Mouse (Mus musculus) erythroblast, adult 5-6 weeks (primary cell): ENCODE data around the gene Morn3. TPM values are rescaled to one million over a fixed set of nuclear protein-coding genes. Genes with fewer than 3 reads are reported as not detected.

Experiments
- ATAC-seq: replicated peaks from 2 replicates; pipeline ENCODE4 v1.8.0; 2016; ENCODE audit warnings: moderate number of reproducible peaks, mild to moderate bottlenecking, moderate TSS enrichment, inconsistent platforms; ENCODE audit not compliant: poor library complexity, low FRiP score, severe bottlenecking
- total RNA-seq, 2 experiments: library from RNA; stranded (forward) in 1 of 2; stranded (reverse) in 1 of 2; fragments of 150-400 nt in 1 of 2; fragments of 200-764, 138-1000 nt in 1 of 2; gene quantifications; 2 replicates each; pipeline versions ENCODE4 v1.2.3 to v1.2.4; 2015 to 2017; ENCODE audit warnings: low replicate concordance in 2 of 2

Gene Morn3
- total RNA-seq (2015; ENCODE audit: low replicate concordance) = not detected in 2 replicates
- total RNA-seq (2017; ENCODE audit: low replicate concordance) = not detected in 2 replicates

DNA sequence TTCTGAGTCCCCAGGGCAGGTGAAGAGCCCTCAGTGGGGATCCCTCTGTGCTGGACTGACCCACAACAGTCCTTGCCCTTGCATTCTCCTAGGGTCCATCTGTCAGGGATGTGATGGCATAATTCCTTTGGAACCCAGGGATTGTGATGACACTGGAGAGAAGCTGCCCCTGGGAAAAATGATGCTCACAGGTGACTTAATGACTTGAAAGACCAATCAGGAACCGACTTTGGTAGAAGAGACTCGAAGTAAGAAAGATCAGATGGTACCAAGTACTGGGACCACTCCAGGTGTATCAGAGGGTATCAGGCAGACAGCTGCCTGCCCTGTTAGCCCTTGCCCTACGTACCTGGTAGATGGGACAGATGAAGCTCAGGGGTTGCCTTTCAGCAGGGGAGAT lies at the start of gene Morn3:
Gene Morn3 (minus strand): TSS at position 101 of the 400 bp plus-strand sequence.
- ATAC-seq = no peak

DNA sequence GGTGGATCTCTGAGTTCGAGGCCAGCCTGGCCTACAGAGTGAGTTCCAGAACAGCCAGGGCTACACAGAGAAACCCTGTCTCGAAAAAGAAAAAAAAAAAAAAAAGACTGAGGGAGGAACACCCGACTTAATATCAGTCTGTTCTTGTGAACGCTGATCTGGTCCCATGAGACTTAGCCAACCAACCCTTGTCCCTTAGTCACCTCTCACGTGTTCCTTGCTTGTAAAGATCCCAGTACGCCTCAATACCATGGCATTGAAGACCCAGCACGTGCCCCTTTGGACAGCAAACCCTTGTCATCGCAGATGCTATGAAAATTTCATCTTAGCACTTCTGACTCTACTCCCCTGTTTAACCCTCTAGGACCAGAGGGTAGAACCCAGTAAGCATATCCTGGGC lies 49.5 kb upstream of the Morn3 start:
- ATAC-seq = no peak

DNA sequence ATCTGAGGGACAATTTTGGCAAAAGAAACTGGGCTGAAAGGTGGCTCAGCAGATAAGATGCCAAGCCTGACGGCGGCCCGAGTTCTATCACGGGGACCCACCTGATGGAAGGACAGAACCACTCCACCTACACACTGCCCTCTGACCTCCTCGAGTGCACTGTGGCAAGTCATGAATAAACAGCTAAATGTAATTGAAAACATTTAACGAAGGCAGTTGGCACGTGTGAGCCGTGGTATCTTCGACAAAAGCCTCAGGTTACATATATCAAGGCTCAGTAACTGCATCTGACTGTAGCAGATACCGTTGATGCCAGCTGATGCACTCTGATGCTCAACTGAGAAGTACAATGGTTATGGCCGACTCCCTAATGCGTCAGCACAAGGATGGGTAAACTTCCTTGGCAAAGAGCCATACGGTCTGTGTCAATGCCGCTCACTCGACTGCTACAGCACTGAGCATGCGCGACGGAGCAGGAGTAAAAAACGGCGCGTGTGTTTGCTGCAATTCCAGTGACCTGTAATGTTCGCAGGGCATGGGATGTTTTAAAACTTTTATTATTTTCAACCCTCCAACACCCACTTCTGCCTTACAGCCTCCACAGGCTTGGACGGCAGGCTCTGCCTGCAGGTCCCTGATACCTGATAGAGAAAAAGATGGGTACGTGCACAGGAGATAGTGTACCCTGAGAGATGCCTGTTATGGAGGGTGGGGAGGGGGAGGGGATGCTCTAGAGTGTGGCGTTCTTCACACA lies 47.6 kb upstream of the Morn3 start:
- peak; percentile 81 for ATAC-seq

DNA sequence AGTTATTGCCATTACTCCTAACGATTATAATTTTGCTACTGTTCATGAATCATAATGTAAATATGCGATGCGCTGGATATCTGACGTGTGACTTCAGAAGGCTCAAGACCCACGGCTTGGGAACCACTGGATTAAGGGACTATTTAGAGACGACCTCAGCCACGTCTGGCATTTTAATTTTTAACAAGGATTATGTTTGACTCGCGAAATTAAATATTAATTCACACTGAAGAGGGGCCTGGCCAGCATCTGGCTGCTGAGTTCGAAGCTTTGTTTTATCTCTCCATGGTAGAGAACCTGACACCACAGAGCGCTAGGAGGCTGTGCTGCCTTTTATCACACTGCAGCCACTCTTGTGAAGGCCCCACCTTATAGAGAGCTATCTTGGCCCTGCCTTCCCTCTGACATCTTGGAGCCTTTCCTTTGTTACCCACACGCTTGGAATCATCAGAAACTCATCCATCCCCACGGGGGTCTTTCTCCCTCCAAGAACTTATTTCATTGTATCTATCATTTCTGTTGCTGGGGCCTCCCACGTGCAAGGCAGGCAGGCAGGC lies 46.3 kb upstream of the Morn3 start:
- ATAC-seq = peak; percentile 73

DNA sequence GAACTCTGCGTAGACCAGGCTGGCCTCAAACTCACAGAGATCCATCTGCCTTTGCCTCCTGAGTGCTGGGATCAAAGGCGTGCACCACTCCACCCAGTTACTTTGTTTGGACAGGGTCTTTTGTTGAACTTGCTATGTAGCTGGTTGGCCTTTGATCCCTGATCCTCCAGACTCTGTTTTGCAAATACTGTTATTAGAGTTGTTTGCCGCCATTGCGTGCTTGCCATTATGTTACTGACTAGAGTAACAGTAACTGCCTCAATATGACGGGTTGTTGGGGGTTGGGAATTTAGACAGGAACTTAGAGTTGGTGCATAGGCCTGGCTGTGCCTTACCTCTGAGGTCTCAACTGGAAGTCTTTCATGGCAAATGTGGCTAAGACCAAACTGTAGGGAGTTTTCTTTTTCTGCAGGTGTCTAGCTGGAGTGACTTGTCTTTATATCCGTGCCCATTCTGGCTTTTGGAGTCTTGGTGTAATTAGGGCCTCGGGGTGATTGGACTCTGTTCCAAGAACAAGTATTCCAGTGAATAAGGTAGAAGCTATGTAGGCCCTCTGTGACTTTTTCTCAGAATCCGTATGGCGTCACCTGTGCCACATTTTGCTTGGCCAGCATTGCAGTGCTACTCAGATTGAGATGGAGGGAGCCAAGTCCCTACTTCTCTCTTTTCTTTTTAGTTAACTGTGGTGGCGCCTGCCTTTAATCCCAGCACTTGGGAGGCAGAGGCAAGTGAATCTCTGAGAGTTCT lies 43.9 kb upstream of the Morn3 start:
- ATAC-seq = no peak

DNA sequence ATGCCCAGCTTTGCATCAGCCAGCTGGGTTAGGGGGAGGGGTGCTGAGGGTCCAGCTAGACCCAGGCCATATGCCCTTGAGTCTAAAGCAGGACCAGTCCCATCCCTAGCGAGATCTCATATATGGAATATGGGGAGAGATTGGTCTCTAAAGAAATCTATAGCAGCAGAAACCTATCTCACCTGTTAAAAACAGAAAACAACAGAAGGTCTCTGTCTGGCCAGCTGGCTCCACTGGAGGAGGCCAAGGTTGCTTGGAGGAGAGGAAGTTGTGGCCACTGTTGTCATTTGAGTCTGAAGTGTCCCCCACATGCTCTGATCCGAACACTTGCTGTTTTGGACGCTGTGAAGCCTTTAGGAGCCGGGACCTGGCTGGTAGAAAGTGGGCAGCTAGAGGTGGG lies 42.0 kb upstream of the Morn3 start:
- ATAC-seq = no peak

DNA sequence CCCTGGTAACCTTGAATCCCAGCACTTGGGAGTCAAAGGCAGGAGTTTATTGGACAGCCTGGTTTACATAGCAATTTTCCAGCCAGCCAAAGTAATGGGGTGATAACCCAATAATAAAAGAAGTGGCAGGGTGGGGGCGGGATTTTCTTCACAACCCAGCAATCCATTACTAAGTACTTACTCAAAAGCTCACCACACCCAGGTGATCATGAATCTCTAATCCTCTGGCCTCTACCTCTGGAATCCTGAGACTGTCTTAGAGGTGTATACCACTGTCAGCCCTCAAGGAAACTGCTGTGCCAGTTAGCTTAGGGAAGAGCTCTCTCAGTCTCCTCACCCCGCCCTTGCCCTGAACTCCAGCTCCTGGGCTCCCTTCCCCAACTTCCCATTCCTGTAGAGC lies 39.7 kb upstream of the Morn3 start:
- ATAC-seq = no peak

DNA sequence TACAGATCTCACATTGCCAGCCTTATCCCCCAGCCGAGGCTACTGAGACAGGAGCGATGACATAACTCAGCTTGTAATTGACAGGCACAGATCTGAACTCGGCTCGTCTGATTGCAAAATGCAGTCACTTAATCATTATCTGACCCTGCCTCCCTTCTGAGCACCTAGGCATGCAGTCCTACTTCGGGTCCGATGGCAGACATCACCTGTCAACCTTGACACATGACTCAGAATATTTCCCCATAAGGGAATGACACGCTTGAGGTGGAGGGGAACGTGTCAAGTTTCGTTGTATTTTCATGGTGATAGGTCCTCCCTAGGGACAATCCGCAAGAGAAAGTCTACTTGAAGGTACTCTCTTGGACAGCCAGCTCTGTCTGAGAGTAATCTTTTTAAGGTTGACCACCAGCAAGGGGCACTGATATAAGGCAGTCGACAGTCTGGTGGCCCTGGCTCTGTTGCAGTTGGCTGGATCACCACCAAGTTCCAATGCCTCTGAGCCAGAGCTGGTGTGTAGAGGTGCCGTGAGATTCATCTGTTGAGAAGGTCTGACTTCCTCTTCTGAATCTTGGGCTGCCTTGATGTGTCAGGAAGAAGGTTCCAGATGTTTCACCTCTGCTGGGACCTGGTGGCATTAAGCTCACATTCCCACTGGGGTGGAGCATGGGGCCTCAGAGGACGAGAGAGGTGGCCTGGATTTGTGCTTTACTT lies 36.7 kb upstream of the Morn3 start:
- no peak for ATAC-seq

DNA sequence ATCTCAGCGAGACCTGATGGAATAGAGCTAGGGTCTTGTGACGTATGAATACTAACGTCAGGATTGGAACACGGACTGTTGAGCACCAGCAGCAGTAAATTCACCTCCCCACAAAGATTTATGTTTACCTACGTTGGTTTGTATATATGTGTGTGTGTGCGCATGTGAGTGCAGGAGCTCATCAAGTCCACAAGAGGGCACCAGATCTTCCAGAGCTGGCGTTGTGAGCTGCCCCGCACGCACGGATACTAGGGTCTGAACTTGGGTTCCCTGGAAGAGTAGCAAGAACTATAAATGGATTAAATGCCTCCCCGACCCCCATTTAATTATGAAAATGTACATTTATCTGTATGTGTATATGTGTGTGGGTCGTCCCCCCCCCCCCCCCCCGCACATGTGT lies 33.7 kb upstream of the Morn3 start:
- ATAC-seq = no peak

DNA sequence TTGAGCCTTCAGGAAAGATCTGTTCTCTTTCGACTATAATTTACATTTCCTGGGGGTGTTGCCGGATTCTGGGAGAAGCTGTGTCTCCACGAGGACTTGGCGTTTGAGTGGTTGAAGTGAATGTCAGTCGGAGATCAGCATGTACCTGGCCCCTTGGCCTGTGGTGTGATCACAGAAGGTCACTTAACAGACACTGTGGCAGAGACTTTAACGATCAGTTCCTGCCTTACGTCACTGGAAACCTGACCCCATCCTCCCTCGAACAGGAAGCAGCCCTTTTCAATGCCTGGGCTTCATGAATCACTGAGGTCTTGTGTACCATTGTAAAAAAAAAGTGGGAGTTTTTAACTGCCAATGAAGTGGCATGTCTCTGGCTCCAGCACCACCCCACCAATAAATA lies 33.2 kb upstream of the Morn3 start:
- no peak for ATAC-seq

DNA sequence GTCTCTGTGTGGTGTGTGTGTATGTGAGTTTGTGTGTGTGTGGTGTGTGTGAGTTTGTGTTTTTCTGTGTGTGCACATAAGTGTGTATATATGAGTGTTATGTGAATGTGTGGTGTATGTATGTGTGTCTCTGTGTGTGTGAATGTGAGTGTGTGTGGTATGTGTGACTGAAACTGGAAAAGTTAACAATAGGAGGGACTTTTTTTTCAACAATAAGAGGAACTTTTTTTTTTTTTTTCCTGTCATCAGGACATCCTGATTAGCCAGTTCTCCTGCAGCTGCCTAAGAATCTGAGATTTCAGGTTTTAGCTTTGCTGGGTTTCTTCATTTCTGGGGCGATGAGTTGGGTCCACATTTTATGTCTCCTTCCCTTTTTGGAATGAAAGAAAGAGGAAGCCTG lies 32.8 kb upstream of the Morn3 start:
- no peak for ATAC-seq

DNA sequence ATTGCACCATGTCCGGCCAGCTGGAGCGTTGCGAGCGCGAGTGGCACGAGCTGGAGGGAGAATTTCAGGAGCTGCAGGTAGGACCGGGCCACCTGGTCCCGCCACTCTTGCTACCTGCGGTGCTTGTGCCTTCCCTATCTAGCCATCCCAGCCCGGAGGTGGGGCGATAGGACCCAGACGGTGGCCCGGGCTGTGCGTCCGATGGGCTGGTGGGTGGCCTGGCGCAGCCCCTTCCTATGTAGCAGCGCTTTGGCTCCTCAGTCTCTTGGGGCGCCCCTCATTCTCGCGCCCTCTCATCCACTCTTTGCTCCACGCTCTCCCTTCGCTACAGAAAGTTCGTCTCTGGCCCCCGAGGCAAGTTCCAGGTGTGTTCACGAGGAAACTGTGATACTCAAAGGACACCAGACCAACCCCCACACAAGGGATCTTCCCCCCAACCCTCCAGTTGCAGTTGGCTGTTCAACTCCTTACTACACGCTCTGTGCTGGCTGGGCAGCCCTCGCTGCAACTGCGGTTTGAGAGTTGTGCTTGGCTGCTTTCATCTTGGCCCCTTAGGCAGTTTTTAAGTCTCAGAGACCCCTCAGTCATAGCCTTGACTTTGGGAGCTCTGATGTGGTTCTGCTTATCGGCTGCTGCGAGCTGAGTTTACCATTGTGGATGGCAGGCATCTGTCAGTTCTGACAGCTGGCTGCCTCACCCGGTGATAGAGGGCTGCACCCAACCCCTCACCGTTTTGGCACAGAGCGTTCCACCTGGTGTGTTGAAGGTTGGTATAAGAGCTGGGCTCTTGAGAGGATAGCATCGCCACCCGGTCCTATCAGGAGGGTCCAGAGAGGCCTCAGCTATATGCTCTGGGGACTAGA lies 29.8 kb upstream of the Morn3 start:
- peak; percentile 78 for ATAC-seq

DNA sequence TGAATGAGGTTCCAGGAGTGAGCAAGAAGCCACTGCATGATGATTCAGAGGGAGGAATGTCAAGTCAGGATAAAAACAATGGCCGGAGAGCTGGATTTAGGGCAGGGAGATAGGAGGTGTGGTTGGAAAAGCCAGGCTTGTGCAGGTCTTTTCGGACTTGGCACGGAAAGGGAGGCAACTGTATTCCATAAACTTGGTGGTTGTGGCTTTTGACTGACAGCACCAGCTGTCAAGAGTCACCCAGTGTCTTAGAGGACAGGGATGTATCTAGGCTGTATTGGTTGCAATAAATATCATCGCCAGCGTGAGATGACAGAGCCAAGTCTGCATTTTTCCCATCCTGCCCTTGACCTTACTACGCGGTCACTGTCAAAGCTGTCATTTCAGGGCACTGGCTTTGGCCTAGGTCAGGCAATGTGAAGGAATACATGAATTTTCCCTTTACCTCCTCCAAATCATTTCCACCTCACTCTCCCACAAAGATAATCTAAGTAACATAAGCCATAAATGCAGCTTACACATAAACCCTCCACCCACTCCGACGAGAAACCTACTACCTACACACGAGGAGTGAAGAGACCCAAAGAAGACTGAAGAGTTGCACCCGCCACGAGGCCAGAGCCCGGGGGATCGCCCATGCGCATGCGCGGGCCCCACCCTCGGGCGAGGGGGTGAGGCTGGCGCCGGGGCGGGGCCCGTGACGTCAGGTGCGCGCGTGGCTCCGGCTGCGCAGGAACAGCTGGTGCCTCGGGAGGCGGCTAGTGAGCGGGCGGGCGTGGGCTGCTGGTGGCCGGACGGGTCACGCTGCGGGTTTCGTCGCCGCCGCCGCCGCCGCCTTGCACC lies 29.0 kb upstream of the Morn3 start:
- peak; percentile 83 for ATAC-seq

DNA sequence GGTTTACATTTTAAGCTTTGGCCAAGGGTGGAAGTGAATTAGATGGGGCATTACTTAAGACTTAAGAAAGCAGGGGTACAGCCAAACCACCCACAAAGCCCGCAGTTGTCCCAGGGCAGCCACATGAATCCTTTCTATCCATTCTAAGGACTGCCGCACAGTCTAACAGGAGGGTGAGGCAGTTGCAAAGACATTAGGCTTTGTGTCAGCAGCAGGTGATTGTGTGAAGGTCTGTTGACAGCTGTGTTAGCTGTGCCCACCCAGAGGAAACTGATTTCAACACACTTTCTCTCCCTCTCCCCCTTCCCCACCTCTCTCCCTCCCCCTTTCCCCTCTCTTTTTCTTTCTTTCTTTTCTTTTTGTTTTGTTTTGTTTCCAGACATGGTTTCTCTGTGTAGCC lies 21.9 kb upstream of the Morn3 start:
- ATAC-seq = no peak

DNA sequence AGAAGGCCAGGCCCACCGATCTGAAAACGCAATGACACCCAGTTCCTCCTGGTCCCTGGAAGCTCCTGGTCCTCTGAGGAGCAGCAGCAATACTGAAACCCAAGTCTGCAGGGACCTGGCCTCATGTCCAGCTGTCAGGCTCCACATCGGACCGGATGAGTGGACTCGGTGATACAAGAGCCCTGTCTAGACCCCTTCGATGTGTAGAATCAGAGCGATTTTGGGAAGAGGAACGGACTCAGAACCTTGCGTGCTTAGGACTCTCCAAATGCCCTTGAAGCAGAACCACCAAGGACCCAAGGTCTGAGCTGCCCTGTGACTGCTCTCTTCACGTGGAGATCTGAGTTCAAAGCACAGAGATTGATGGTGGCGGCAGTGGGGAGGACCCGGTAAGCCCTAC lies 21.3 kb upstream of the Morn3 start, which contains the start of gene Tmem120b:
Gene Tmem120b (plus strand): TSS at position 301 of the 400 bp plus-strand sequence.
- no peak for ATAC-seq

DNA sequence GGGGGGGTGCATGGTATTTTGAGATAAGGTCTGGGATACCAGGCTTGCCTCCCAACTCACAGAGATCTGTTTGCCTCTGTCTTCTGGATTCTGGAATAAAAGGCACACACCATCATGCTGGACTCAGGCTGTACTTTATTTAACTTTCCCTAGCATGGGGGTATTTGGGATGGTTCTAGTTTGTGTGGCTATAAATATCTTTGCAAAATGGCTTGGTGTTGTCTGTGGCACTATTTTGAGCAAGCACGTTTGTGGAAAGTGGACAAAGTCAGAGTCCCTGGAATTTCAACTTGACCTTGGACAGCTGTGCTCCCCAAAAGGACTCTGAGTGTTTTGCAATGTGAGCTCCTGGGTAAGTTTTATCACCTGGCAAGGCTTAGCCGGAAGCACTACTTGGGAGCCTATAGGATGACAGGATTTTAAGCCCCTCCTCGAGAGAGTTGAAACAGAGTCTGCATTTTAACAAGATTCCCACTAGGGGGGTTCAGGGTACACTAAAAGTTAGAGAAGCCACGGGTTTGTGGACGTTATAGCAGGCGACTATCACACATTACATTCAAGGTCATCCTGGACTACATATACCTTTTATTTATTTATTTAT lies 20.7 kb upstream of the Morn3 start:
- peak; percentile 90 for ATAC-seq

DNA sequence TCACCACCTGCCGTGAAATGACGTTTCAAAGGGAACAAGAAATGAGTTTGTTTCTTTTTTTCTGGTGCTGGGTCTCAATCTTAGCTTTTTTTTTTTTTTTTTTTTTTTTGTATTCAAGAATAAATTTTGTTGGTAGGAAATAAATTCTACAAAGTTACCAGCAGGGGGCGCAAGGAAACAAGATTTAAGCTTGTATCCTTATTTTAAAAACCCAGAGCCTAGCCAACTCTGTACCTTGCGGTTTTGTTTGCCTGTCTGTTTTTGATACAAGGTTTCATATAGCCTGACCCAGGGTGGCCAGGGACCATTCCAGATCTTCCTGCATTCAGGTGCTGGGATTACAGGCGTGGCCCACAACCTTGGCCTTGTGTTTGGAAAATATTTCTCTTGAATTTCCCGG lies 17.4 kb upstream of the Morn3 start:
- ATAC-seq = peak; percentile 48

DNA sequence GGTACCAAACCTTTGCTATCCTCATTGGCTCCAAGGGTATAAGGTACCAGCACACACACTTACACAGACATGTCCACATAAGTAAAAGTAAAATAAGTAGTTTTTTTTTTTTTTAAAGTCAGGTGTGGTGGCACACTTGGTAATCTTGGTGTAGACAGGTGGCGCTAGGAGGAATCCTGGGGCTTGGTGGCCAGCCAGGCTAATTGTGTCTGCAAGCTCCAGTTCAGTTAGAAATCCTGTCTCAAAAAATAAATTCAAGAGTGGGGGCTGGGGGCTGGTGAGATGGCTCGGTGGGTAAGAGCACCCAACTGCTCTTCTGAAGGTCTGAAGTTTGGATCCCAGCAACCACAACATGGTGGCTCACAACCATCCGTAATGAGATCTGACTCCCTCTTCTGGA lies 16.3 kb upstream of the Morn3 start:
- no peak for ATAC-seq
